Mouse (Mus musculus) megakaryocyte, embryonic 14.5 days (primary cell): ENCODE measurements around the gene Ucn.

Experiments used
- FLI1 ChIP-seq: IDR thresholded peaks from 2 replicates; pipeline ENCODE4 v1.6.1; 2012; ENCODE audit warnings: low read length, inconsistent platforms, mixed read lengths
- GATA1 ChIP-seq: IDR thresholded peaks from 3 replicates; pipeline ENCODE4 v1.6.1; 2012; ENCODE audit warnings: mixed read lengths, low read length, inconsistent platforms, borderline replicate concordance

GRCm38 (mm10) chr5:31138241-31138967 is at the start of gene Ucn:
- TF ChIP-seq FLI1 (no peak), GATA1 (no peak)
